Mouse (Mus musculus) CH12.LX (cell line): ENCODE measurements around the gene Tmem108. TPM values are rescaled to one million over a fixed set of nuclear protein-coding genes. Genes with fewer than 3 reads are reported as not detected.

ENCODE experiments used
- DNase-seq: peaks from one replicate; pipeline ENCODE4 v3.0.0-alpha.2; 2013; ENCODE audit errors: extremely low read depth
- H3K27ac ChIP-seq: 2 replicates; pipeline ENCODE4 v1.5.1; 2012; ENCODE audit warnings: low read depth, mild to moderate bottlenecking, control low read depth, moderate library complexity; ENCODE audit not compliant: insufficient read depth
- H3K27me3 ChIP-seq: replicated peaks from 2 replicates; pipeline ENCODE3; 2012; ENCODE audit warnings: inconsistent platforms
- H3K36me3 ChIP-seq, 2 experiments: replicated peaks in 1 of 2; 2 replicates each; pipeline versions ENCODE3 to v1.6.1; 2012; ENCODE audit warnings: inconsistent platforms in 1 of 2, low read length in 1 of 2, mild to moderate bottlenecking in 1 of 2, mixed read lengths in 1 of 2, moderate library complexity in 1 of 2; ENCODE audit not compliant: control insufficient read depth in 1 of 2, insufficient read depth in 1 of 2
- H3K4me1 ChIP-seq, 2 experiments: 2 replicates each; pipeline ENCODE4 v1.6.1; 2012; ENCODE audit warnings: inconsistent platforms in 1 of 2, moderate library complexity in 1 of 2; ENCODE audit not compliant: insufficient read depth in 2 of 2, control insufficient read depth in 1 of 2
- H3K4me2 ChIP-seq: 2 replicates; pipeline ENCODE4 v1.6.1; 2012; ENCODE audit warnings: low read depth, mild to moderate bottlenecking, control low read depth; ENCODE audit not compliant: poor library complexity, insufficient read depth, severe bottlenecking
- H3K4me3 ChIP-seq, 3 experiments: fragments of 150-350 bp in 1 of 3; sonication (generic) in 1 of 3; replicated peaks in 1 of 3; 2 replicates each; pipeline versions ENCODE3 to v1.5.1; 2011 to 2012; ENCODE audit warnings: low read depth in 2 of 3, low read length in 2 of 3, mild to moderate bottlenecking in 2 of 3, moderate library complexity in 2 of 3, control low read depth in 1 of 3, improper control_type of control experiment in 1 of 3, inconsistent platforms in 1 of 3, mixed read lengths in 1 of 3; ENCODE audit not compliant: poor library complexity in 1 of 3
- H3K79me2 ChIP-seq: replicated peaks from 2 replicates; pipeline ENCODE4 v1.6.1; 2012; ENCODE audit warnings: mild to moderate bottlenecking, moderate library complexity; ENCODE audit not compliant: control insufficient read depth, poor library complexity, insufficient read depth, severe bottlenecking; ENCODE audit errors: extremely low read depth
- H3K9ac ChIP-seq: 2 replicates; pipeline ENCODE4 v1.6.1; 2012; ENCODE audit warnings: low read depth, mild to moderate bottlenecking, control low read depth, moderate library complexity; ENCODE audit not compliant: insufficient read depth
- H3K9me3 ChIP-seq: replicated peaks from 2 replicates; pipeline ENCODE3; 2012; ENCODE audit warnings: low read length, inconsistent platforms, mixed read lengths
- BHLHE40 ChIP-seq: IDR thresholded peaks from 2 replicates; pipeline ENCODE4 v1.6.1; 2011; ENCODE audit warnings: mild to moderate bottlenecking, low read depth, low read length, improper control_type of control experiment
- CHD1 ChIP-seq: IDR thresholded peaks from 2 replicates; pipeline ENCODE4 v1.6.1; 2012; ENCODE audit warnings: low read depth, low read length, improper control_type of control experiment, inconsistent platforms
- ETS1 ChIP-seq: conservative IDR thresholded peaks from 2 replicates; pipeline ENCODE4 v1.6.1; 2012; ENCODE audit warnings: low read depth, mild to moderate bottlenecking, inconsistent platforms, low read length, improper control_type of control experiment, moderate library complexity
- GABPA ChIP-seq: IDR thresholded peaks from 2 replicates; pipeline ENCODE4 v1.6.1; 2012; ENCODE audit warnings: low read depth, low read length, improper control_type of control experiment, inconsistent platforms; ENCODE audit not compliant: insufficient replicate concordance
- HCFC1 ChIP-seq: IDR thresholded peaks from 2 replicates; pipeline ENCODE4 v1.6.1; 2012; ENCODE audit warnings: low read depth, mild to moderate bottlenecking, inconsistent platforms, low read length, improper control_type of control experiment
- IRF4 ChIP-seq: IDR thresholded peaks from 2 replicates; pipeline ENCODE4 v1.6.1; 2014; ENCODE audit warnings: low read depth, mild to moderate bottlenecking, inconsistent platforms, low read length, improper control_type of control experiment
- JUN ChIP-seq: IDR thresholded peaks from 2 replicates; pipeline ENCODE4 v1.6.1; 2011; ENCODE audit warnings: low read depth, mild to moderate bottlenecking, low read length, improper control_type of control experiment, moderate library complexity; ENCODE audit not compliant: insufficient read depth
- JUND ChIP-seq: conservative IDR thresholded peaks from 2 replicates; pipeline ENCODE4 v1.6.1; 2011; ENCODE audit warnings: low read depth, low read length, improper control_type of control experiment
- MAZ ChIP-seq: IDR thresholded peaks from 2 replicates; pipeline ENCODE4 v1.6.1; 2012; ENCODE audit warnings: low read depth, mild to moderate bottlenecking, inconsistent platforms, low read length, improper control_type of control experiment, moderate library complexity
- MEF2A ChIP-seq: IDR thresholded peaks from 2 replicates; pipeline ENCODE4 v1.6.1; 2014; ENCODE audit warnings: low read depth, mild to moderate bottlenecking, inconsistent platforms, low read length, improper control_type of control experiment, borderline replicate concordance
- MXI1 ChIP-seq: IDR thresholded peaks from 2 replicates; pipeline ENCODE4 v1.6.1; 2011; ENCODE audit warnings: mild to moderate bottlenecking, low read depth, low read length, improper control_type of control experiment
- MYC ChIP-seq: IDR thresholded peaks from 2 replicates; pipeline ENCODE4 v1.6.1; 2011; ENCODE audit warnings: low read depth, mild to moderate bottlenecking, improper control_type of control experiment, low read length
- NELFE ChIP-seq: IDR thresholded peaks from 2 replicates; pipeline ENCODE4 v1.6.1; 2011; ENCODE audit warnings: low read depth, low read length, improper control_type of control experiment
- NRF1 ChIP-seq: IDR thresholded peaks from 2 replicates; pipeline ENCODE4 v1.6.1; 2014; ENCODE audit warnings: low read depth, mild to moderate bottlenecking, inconsistent platforms, low read length, improper control_type of control experiment, moderate library complexity
- PAX5 ChIP-seq: IDR thresholded peaks from 2 replicates; pipeline ENCODE4 v1.6.1; 2012; ENCODE audit warnings: low read length, inconsistent platforms, mixed read lengths
- POLR2AphosphoS2 ChIP-seq: IDR thresholded peaks from 2 replicates; pipeline ENCODE4 v1.6.1; 2011; ENCODE audit warnings: low read depth, low read length, improper control_type of control experiment
- SIN3A ChIP-seq: IDR thresholded peaks from 2 replicates; pipeline ENCODE4 v1.6.1; 2012; ENCODE audit warnings: low read length, improper control_type of control experiment, inconsistent platforms
- SMC3 ChIP-seq: IDR thresholded peaks from 2 replicates; pipeline ENCODE4 v1.6.1; 2011; ENCODE audit warnings: low read depth, low read length, improper control_type of control experiment
- TCF12 ChIP-seq: IDR thresholded peaks from 2 replicates; pipeline ENCODE4 v1.6.1; 2014; ENCODE audit warnings: low read depth, mild to moderate bottlenecking, inconsistent platforms, low read length, improper control_type of control experiment
- USF1 ChIP-seq: IDR thresholded peaks from 2 replicates; pipeline ENCODE4 v1.6.1; 2014; ENCODE audit warnings: low read depth, mild to moderate bottlenecking, inconsistent platforms, low read length, improper control_type of control experiment
- USF2 ChIP-seq: conservative IDR thresholded peaks from 2 replicates; pipeline ENCODE4 v1.6.1; 2011; ENCODE audit warnings: low read depth, low read length, improper control_type of control experiment
- ZC3H11A ChIP-seq: IDR thresholded peaks from 2 replicates; pipeline ENCODE4 v1.6.1; 2012; ENCODE audit warnings: low read depth, mild to moderate bottlenecking, inconsistent platforms, low read length, improper control_type of control experiment
- dilution Hi-C: fragments of 300-500 bp; cut with MboI; formaldehyde crosslinking; loops from 2 replicates; pipeline ENCODE4 v1.14.3; 2020; ENCODE audit warnings: low sequenced_read_pairs; ENCODE audit not compliant: extremely low pct_unique_long_range_greater_than_20kb, extremely low pct_ligation_motif_present
- in situ Hi-C: fragments of 300-500 bp; cut with MboI; formaldehyde crosslinking; loops from 3 replicates; pipeline ENCODE4 v1.14.3; 2019; ENCODE audit warnings: low sequenced_read_pairs, low pct_ligation_motif_present, low pct_unique_long_range_greater_than_20kb, mixed read lengths
- polyA plus RNA-seq: library from polyadenylated mRNA; unstranded; fragments of >175 nt; gene quantifications from 2 replicates; pipeline ENCODE4 v1.2.1, GENCODE M21; 2012; ENCODE audit warnings: low read depth; ENCODE audit not compliant: insufficient read length
- total RNA-seq, 2 experiments: library from RNA; depleted of rRNA; stranded (reverse); fragments of 300-350 nt in 1 of 2; fragments of >200 nt in 1 of 2; gene quantifications; 2 replicates each; pipeline ENCODE4 v1.2.3; 2012 to 2014

The Tmem108 gene
- total and polyA plus RNA-seq, 3 experiments: 0.04 to 0.13 (median 0.07) TPM

DNA sequence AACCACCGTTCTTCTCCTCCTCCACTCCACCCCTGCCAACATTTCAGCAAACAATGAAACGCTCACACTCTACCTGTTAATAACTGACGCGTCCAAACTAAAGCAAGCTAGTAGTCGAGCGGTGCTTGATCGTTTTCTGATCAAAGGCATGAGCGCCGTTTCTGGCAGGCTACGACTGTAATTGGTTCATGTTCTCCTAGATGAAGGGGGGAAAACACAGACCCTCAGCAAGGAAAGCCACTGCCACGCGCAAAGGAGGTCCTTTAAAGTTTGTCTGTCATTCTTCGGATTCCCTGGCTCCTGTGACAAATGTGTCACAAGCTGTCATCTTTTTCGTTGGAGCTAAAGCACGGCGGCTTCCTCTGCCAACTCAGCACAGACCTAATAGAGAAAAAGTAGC is 21.6 kb upstream of the Tmem108 start:
- dilution Hi-C loops: no loop called here

DNA sequence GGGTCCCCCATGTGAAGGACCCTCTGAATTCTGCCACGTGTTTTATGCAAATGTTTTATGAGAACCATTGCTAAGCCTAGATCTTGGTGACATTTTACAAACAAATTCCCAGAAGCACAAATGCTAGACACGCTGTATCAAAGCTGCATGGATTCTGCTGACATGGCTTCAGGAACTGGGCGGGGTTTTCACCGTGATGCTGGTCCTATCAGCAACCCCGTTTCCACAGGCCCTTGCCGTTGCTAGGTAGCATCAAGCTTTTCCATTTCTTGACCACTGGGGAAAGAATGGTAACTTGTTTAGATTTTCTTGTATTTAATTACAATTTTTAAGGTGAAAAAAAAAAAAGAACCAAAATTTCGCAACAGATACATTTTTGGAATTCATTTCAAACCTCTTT is 20.7 kb upstream of the Tmem108 start:
- no peak overlapping the region for H3K4me3 ChIP-seq
- H3K9me3 ChIP-seq: no peaks in the 10 kb centered on the region
- no peak for TF ChIP-seq MAZ
- no peak for TF ChIP-seq NRF1
- TF ChIP-seq JUN: no peak
- no peak for TF ChIP-seq ZC3H11A
- no peak for TF ChIP-seq IRF4
- TF ChIP-seq TCF12: no peak
- TF ChIP-seq PAX5: no peak
- TF ChIP-seq SIN3A: no peak
- TF ChIP-seq GABPA: no peak
- TF ChIP-seq USF2: no peak
- no peak for TF ChIP-seq CHD1
- TF ChIP-seq USF1: no peak
- no peak for TF ChIP-seq POLR2AphosphoS2
- no peak for TF ChIP-seq NELFE
- no peak for TF ChIP-seq MYC
- no peak for TF ChIP-seq SMC3
- no peak for TF ChIP-seq MXI1
- H3K27ac ChIP-seq: no peak overlapping the region
- no peaks in the 10 kb centered on the region for H3K36me3 ChIP-seq
- H3K4me1 ChIP-seq: no peaks in the 10 kb centered on the region
- H3K4me2 ChIP-seq: no peak overlapping the region
- dilution Hi-C loops: no loop called here
- no peak overlapping the region for H3K9ac ChIP-seq
- H3K27me3 ChIP-seq: peaks cover 20% of the 10 kb centered on the region
- in situ Hi-C loops: no loop called here
- no peaks in the 10 kb centered on the region for H3K79me2 ChIP-seq
- no peak for DNase-seq

More for the DNA sequence above, 21.6 kb upstream of the Tmem108 start:
- H3K27me3 ChIP-seq: peaks cover 17% of the 10 kb centered on the region
- in situ Hi-C loops: no loop called here
- no peak overlapping the region for H3K4me3 ChIP-seq
- no peaks in the 10 kb centered on the region for H3K36me3 ChIP-seq
- no peak for DNase-seq
- no peaks in the 10 kb centered on the region for H3K79me2 ChIP-seq
- H3K9ac ChIP-seq: no peak overlapping the region
- H3K9me3 ChIP-seq: no peaks in the 10 kb centered on the region
- H3K4me1 ChIP-seq: no peaks in the 10 kb centered on the region
- H3K27ac ChIP-seq: no peak overlapping the region
- TF ChIP-seq USF1: no peak
- no peak for TF ChIP-seq BHLHE40
- no peak for TF ChIP-seq ETS1
- no peak for TF ChIP-seq MEF2A
- TF ChIP-seq JUND: no peak
- no peak for TF ChIP-seq HCFC1
- TF ChIP-seq, all 38 proteins: peak for 0
- H3K4me2 ChIP-seq: no peak overlapping the region
